Mouse (Mus musculus): Measurements from ENCODE around the gene Gm45234. TPM values are rescaled to one million over a fixed set of nuclear protein-coding genes. Genes with fewer than 3 reads are reported as not detected.

The Gm45234 gene
- total RNA-seq, 2 experiments from 2014 or later: not detected

GRCm38 (mm10) chr6:124712918-124713317, 42.9 kb downstream of the Gm45234 start:
- ATAC-seq (ENCODE audit: poor library complexity, severe bottlenecking): no peak

GRCm38 (mm10) chr6:124711824-124712782, 43.7 kb downstream of the Gm45234 start, which contains the start of the genes Emg1 and Phb2:
TSS of gene Emg1 (minus strand) at chr6:124712178.
TSS of gene Phb2 (plus strand) at chr6:124712336.
- peak; percentile 95 for ATAC-seq (ENCODE audit: poor library complexity, severe bottlenecking)

GRCm38 (mm10) chr6:124708289-124708889, 47.4 kb downstream of the Gm45234 start:
- no peak for ATAC-seq (ENCODE audit: poor library complexity, severe bottlenecking)

GRCm38 (mm10) chr6:124706061-124706627, 49.7 kb downstream of the Gm45234 start:
- no peak for ATAC-seq (ENCODE audit: poor library complexity, severe bottlenecking)

DNA sequence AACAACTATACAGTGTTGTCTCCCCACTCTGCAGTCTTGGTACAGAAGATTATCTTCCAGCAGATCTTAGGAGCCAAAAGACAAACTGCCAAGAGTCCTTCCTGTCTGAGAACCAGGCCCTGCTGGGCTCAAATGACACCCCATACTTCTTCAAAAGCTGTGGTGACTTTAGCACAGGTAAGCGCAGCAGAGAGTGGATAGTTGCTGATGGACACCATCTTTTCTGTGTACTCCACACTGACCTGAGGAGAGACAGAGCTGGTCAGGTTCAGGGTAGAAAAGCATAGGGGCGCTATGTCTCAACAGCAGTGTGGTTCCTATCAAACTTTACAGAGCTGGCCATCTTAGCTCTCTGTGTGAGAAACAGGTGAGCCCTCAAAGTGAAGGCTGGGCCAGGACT, 51.4 kb downstream of the Gm45234 start:
- no peak for ATAC-seq (ENCODE audit: poor library complexity, severe bottlenecking)

DNA sequence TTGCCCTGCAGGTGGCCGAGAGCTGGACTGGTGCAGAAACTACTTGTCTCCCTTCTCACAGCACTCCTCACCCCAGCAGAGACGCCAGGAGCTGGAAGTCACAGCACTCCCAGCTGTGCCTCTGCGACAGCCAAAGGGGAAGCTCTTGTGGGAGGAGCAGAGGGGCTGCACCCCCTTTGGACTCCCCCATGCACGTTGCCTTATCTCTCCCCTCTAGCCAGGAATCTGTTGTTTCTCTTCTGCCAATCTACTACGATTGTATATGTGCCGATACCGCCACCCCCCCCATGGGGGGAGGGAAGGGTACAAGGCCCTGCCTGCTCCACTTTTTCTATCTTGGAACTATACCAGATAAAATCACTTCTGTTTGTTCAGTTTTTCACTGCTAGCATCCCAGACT, 52.0 kb downstream of the Gm45234 start:
- ATAC-seq (ENCODE audit: poor library complexity, severe bottlenecking): no peak

DNA sequence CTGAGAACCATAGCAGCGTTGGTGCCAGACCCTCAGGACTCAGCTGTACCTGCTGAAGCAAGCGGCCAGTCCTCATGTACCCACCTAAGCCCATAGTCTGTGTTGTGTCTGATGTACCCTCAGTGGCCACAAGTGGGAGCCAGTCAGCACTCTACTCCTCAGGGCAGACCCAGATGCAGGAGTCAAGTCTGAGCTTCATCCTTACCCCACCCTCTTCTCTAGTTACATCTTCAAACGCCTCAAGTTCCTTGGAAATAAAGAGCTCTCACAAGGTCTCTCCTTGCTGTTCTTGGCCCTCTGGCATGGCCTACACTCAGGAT, 53.1 kb downstream of the Gm45234 start:
- ATAC-seq (ENCODE audit: poor library complexity, severe bottlenecking): peak; percentile 95

DNA sequence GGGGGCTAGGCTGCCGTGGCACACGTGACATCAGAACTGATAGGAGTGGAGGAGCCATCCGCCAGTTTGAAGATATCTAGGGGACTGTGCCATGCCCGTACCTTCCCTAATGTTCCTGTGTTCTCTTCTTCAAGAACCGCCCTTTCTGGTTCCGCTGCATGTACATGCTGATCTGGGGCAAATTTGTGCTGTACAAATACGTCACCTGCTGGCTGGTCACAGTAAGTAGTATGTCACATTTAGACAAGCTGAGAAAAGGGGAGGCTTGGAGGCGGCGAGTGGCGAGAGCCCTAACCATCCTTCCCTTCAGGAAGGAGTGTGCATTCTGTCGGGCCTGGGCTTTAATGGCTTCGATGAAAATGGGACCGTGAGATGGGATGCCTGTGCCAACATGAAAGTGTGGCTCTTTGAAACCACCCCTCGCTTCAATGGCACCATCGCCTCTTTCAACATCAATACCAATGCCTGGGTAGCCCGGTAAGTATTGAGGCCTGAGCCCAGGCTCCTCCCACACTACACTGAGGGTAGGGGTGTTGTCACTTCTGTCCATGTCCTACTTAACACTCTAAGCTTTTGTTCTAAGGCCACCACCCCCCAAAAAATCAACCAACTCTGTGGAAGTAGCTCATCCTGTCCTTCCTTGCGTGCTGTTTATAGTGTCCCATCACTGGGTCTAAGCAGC, 53.6 kb downstream of the Gm45234 start:
- ATAC-seq (ENCODE audit: poor library complexity, severe bottlenecking): no peak

DNA sequence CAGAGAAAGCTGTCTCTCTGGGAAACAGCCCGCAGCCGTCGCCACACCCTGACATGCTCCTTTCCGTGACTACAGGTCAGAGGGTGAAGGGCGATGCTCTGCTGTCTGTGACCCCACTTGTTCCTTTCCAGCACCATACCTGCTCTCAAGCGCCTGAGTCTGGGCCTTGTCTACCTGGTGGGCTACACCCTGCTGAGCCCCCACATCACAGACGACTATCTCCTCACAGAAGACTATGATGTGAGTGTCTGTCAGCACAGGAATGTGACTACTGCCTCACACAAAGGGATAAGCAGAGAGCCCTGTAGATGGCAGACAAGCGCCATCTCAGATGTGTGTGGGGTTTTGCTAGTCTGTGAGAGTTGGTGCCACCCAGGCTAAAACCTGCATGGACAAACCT, 54.5 kb downstream of the Gm45234 start:
- ATAC-seq (ENCODE audit: poor library complexity, severe bottlenecking): no peak

- ATAC-seq (ENCODE audit: poor library complexity, severe bottlenecking): no peak
Observed at GRCm38 (mm10) chr6:124699962-124700610, 55.7 kb downstream of the Gm45234 start.

DNA sequence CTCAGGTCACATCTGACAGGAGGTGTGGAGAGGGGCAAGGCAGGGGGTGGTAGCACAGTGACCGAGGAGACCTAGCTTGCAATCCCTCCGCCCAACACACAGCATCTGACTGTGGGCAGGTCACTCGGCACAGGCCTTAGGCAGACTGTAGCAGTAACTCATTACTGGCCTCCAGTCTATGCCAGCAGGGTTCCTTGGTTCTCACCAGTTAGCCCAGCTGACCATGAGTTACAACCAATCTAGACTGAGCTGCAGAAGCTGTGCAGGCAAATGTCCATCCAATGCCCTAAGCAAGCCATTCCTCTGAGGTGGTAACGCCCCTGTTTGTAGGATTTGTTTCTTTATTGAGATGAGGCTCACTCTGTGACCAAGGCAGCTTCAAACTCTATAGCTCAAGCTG, 56.5 kb downstream of the Gm45234 start:
- no peak for ATAC-seq (ENCODE audit: poor library complexity, severe bottlenecking)

- ATAC-seq (ENCODE audit: poor library complexity, severe bottlenecking): no peak
Observed at GRCm38 (mm10) chr6:124698751-124699150, 57.1 kb downstream of the Gm45234 start.

DNA sequence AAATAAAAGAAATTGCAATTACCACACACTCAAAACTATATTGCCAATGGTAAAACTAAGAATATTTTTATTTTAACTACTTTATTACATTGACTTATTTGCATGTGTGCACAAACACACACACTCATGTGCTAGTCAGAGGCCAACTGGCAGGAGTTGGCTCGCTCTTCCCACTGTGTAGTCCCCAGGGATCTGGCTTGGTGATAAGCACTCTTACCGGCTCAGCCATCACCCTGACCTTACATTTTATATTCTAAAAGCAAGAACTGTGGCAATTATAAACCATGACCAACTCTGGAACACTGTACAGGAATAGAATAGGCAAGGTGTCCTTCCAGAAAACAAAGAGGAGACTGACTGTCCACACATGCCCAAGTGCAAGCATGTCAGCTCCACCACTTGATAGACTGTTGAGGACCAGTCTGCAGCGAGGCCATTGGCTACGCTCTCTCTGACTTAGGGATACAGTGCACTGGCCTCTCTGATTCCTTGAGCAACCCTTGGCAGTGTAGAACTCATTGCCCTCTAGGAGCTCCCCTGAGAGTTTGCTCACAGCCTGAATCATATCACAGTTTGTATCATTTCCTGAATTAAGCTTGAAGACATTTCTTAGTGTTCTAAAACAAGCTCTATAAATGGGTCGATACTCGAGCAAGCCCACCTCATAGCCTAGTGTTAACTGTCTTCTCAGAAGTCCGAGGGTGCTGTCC, 59.2 kb downstream of the Gm45234 start:
- ATAC-seq (ENCODE audit: poor library complexity, severe bottlenecking): no peak

GRCm38 (mm10) chr6:124694166-124694955, 61.5 kb downstream of the Gm45234 start:
- peak; percentile 45; the same call in 1 of the 2 replicates for ATAC-seq (ENCODE audit: poor library complexity, severe bottlenecking)

- no peak for ATAC-seq (ENCODE audit: poor library complexity, severe bottlenecking)
Observed at GRCm38 (mm10) chr6:124693243-124693981, 62.4 kb downstream of the Gm45234 start.

DNA sequence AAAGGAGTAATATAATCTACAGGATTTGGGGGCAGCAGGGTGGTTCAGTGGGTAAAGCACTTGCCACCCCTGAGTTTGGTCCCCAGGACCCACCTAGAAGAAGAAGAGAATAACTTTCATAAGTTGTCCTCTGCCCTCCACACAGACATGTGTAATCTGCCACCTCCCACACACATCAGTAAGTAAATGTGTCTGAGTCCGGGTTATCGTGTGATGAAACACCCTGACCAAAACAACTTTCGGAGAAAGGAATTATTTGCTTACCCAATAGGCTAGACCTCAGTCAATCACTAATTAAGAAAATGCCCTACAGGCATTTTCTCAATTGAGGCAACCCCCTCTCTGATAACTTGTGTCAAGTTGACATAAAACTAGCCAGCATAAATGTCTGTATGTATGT, 65.3 kb downstream of the Gm45234 start:
- no peak for ATAC-seq (ENCODE audit: poor library complexity, severe bottlenecking)
